Mouse (Mus musculus): ENCODE data around the gene Rab34. TPM values are rescaled to one million over a fixed set of nuclear protein-coding genes. Genes with fewer than 3 reads are reported as not detected.

Gene Rab34
- polyA plus RNA-seq, 2 experiments, result 163 to 171 TPM

- Histone ChIP-seq H3K9ac (ENCODE audit: low read depth, low read length, severe bottlenecking) (peak overlapping the region; percentile 40; the same call in 1 of the 2 replicates), H3K9me3 (ENCODE audit: control insufficient read depth, low read length) (no peaks in the 10 kb centered on the region), H3K27me3 (ENCODE audit: control insufficient read depth, insufficient read depth, low read length) (no peaks in the 10 kb centered on the region), H3K36me3 (ENCODE audit: control insufficient read depth, insufficient read depth, low read length) (peaks cover 22% of the 10 kb centered on the region), H3K27ac (replicated peaks; ENCODE audit: low read depth, low read length) (peak overlapping the region; percentile 40; the same call in 1 of the 2 replicates), H3K4me2 (replicated peaks; ENCODE audit: low read depth, low read length, severe bottlenecking) (peak overlapping the region; percentile 46), H3K4me1 (ENCODE audit: control insufficient read depth, insufficient read depth, low read length) (peaks cover 27% of the 10 kb centered on the region), H3K4me3 (replicated peaks; ENCODE audit: low read length) (peak overlapping the region; percentile 46)
- WGBS, result 2% methylated on average over 9 of the region's 10 CpGs
- TF ChIP-seq POLR2A (IDR thresholded peaks at IDR 0.05; ENCODE audit: borderline replicate concordance, extremely low read depth, insufficient read depth, insufficient read length), result no peak
- ATAC-seq (ENCODE audit: low FRiP score, low read depth) (no peak), DNase-seq (ENCODE audit: low spot score) (no peak)
Measured at GRCm38 (mm10) chr11:78175771-78176401, 12.3 kb upstream of the Rab34 start.

- peaks cover 28% of the 10 kb centered on the region for H3K36me3 ChIP-seq (ENCODE audit: control insufficient read depth, insufficient read depth, low read length)
- no peak for TF ChIP-seq POLR2A (IDR thresholded peaks at IDR 0.05; ENCODE audit: borderline replicate concordance, extremely low read depth, insufficient read depth, insufficient read length)
- H3K4me2 ChIP-seq (replicated peaks; ENCODE audit: low read depth, low read length, severe bottlenecking), result peak within 1 kb of the TSS; percentile 97
- H3K4me3 ChIP-seq (replicated peaks; ENCODE audit: low read length), result peak within 1 kb of the TSS; percentile 46
- under 1% methylated on average over 32 of the region's 32 CpGs for WGBS
- peaks cover 27% of the 10 kb centered on the region for H3K4me1 ChIP-seq (ENCODE audit: control insufficient read depth, insufficient read depth, low read length)
- DNase-seq (ENCODE audit: low spot score) (peak; percentile 95), ATAC-seq (ENCODE audit: low FRiP score, low read depth) (peak; percentile 77)
- peak within 1 kb of the TSS; percentile 40; the same call in 1 of the 2 replicates for H3K9ac ChIP-seq (ENCODE audit: low read depth, low read length, severe bottlenecking)
- peak within 1 kb of the TSS; percentile 48; the same call in 1 of the 2 replicates for H3K27ac ChIP-seq (replicated peaks; ENCODE audit: low read depth, low read length)
- no peaks in the 10 kb centered on the region for H3K27me3 ChIP-seq (ENCODE audit: control insufficient read depth, insufficient read depth, low read length)
- H3K9me3 ChIP-seq (ENCODE audit: control insufficient read depth, low read length), result no peaks in the 10 kb centered on the region
Measured at GRCm38 (mm10) chr11:78176402-78176862, 11.8 kb upstream of the Rab34 start, which contains the start of the genes Nek8 and Tlcd1. TSS of gene Nek8 (minus strand) at chr11:78176675. TSS of gene Tlcd1 (plus strand) at chr11:78176711.

- H3K4me2 ChIP-seq (replicated peaks; ENCODE audit: low read depth, low read length, severe bottlenecking), result peak overlapping the region; percentile 97
- ATAC-seq (ENCODE audit: low FRiP score, low read depth), result no peak
- peak overlapping the region; percentile 48; the same call in 1 of the 2 replicates for H3K27ac ChIP-seq (replicated peaks; ENCODE audit: low read depth, low read length)
- no peaks in the 10 kb centered on the region for H3K9me3 ChIP-seq (ENCODE audit: control insufficient read depth, low read length)
- no peak for TF ChIP-seq POLR2A (IDR thresholded peaks at IDR 0.05; ENCODE audit: borderline replicate concordance, extremely low read depth, insufficient read depth, insufficient read length)
- no peaks in the 10 kb centered on the region for H3K27me3 ChIP-seq (ENCODE audit: control insufficient read depth, insufficient read depth, low read length)
- peak overlapping the region; percentile 40; the same call in 1 of the 2 replicates for H3K9ac ChIP-seq (ENCODE audit: low read depth, low read length, severe bottlenecking)
- H3K36me3 ChIP-seq (ENCODE audit: control insufficient read depth, insufficient read depth, low read length), result peaks cover 33% of the 10 kb centered on the region
- 2% methylated on average over 23 of the region's 23 CpGs for WGBS
- DNase-seq (ENCODE audit: low spot score), result no peak
- H3K4me1 ChIP-seq (ENCODE audit: control insufficient read depth, insufficient read depth, low read length), result peaks cover 31% of the 10 kb centered on the region
- peak overlapping the region; percentile 46 for H3K4me3 ChIP-seq (replicated peaks; ENCODE audit: low read length)
Measured at GRCm38 (mm10) chr11:78176905-78177331, 11.3 kb upstream of the Rab34 start.

- no peaks in the 10 kb centered on the region for H3K27me3 ChIP-seq (ENCODE audit: control insufficient read depth, insufficient read depth, low read length)
- DNase-seq (ENCODE audit: low spot score), result no peak
- 0 out of 2 replicates have a peak overlapping the region, but pooled peaks have one; percentile 48 for H3K27ac ChIP-seq (replicated peaks; ENCODE audit: low read depth, low read length)
- H3K4me3 ChIP-seq (replicated peaks; ENCODE audit: low read length), result peak overlapping the region; percentile 46
- H3K36me3 ChIP-seq (ENCODE audit: control insufficient read depth, insufficient read depth, low read length), result peaks cover 34% of the 10 kb centered on the region
- ATAC-seq (ENCODE audit: low FRiP score, low read depth), result no peak
- 1% methylated on average over 10 of the region's 10 CpGs for WGBS
- peak overlapping the region; percentile 97 for H3K4me2 ChIP-seq (replicated peaks; ENCODE audit: low read depth, low read length, severe bottlenecking)
- H3K9ac ChIP-seq (ENCODE audit: low read depth, low read length, severe bottlenecking), result peak overlapping the region; percentile 40; the same call in 1 of the 2 replicates
- no peaks in the 10 kb centered on the region for H3K9me3 ChIP-seq (ENCODE audit: control insufficient read depth, low read length)
- H3K4me1 ChIP-seq (ENCODE audit: control insufficient read depth, insufficient read depth, low read length), result peaks cover 36% of the 10 kb centered on the region
- no peak for TF ChIP-seq POLR2A (IDR thresholded peaks at IDR 0.05; ENCODE audit: borderline replicate concordance, extremely low read depth, insufficient read depth, insufficient read length)
Measured at GRCm38 (mm10) chr11:78177437-78177836, 10.8 kb upstream of the Rab34 start.

- Histone ChIP-seq H3K9me3 (ENCODE audit: control insufficient read depth, low read length) (no peaks in the 10 kb centered on the region), H3K4me2 (replicated peaks; ENCODE audit: low read depth, low read length, severe bottlenecking) (peak overlapping the region; percentile 97), H3K36me3 (ENCODE audit: control insufficient read depth, insufficient read depth, low read length) (peaks cover 31% of the 10 kb centered on the region), H3K27ac (replicated peaks; ENCODE audit: low read depth, low read length) (peak overlapping the region; percentile 94), H3K4me3 (replicated peaks; ENCODE audit: low read length) (peak overlapping the region; percentile 46), H3K9ac (ENCODE audit: low read depth, low read length, severe bottlenecking) (peak overlapping the region; percentile 72), H3K4me1 (ENCODE audit: control insufficient read depth, insufficient read depth, low read length) (peaks cover 36% of the 10 kb centered on the region), H3K27me3 (ENCODE audit: control insufficient read depth, insufficient read depth, low read length) (no peaks in the 10 kb centered on the region)
- 0% methylated on average over 50 of the region's 84 CpGs for WGBS
- DNase-seq (ENCODE audit: low spot score) (peak; percentile 95), ATAC-seq (ENCODE audit: low FRiP score, low read depth) (peak; percentile 86)
- TF ChIP-seq POLR2A (IDR thresholded peaks at IDR 0.05; ENCODE audit: borderline replicate concordance, extremely low read depth, insufficient read depth, insufficient read length), result no peak
Measured at GRCm38 (mm10) chr11:78177903-78178858, 10.0 kb upstream of the Rab34 start.

All from limb, embryonic 14.5 days (tissue).